Mouse (Mus musculus): ENCODE results near the gene Cd209c. TPM values are rescaled to one million over a fixed set of nuclear protein-coding genes. Genes with fewer than 3 reads are reported as not detected.

The Cd209c gene
- not detected in 2 replicates for polyA plus RNA-seq (2011; ENCODE audit: insufficient read depth, insufficient read length, low read depth, missing spikeins)

DNA sequence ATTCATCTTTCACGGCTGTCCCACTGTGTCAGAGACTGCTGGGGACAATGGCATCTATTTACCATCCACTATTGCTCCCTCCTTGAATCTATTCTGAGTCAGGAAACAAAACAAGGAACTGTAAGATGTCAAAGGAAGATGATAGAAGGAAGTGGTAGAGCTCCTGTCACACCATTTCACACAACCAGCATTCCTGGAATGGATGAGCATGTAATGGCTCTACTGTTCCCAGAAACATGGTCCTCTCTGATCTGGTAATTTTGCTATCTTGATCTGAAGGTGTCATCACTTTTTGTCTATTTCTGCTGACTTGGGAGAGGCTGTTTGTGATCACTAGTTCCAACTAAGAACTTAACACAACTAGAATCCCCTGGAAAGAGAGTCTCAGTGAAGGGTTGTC is at the start of gene Cd209c:
Cd209c (minus strand) TSS at position 101 of the 400 bp plus-strand sequence.
- H3K27ac ChIP-seq (ENCODE audit: insufficient read depth, low read length): no peak within 1 kb of the TSS
- H3K36me3 ChIP-seq (ENCODE audit: control insufficient read depth, insufficient read depth, low read length, poor library complexity, severe bottlenecking): no peaks in the 10 kb centered on the region
- no peak within 1 kb of the TSS for H3K4me3 ChIP-seq (ENCODE audit: low read depth, low read length)
- no peaks in the 10 kb centered on the region for H3K27me3 ChIP-seq (ENCODE audit: control insufficient read depth, insufficient read depth, low read length, poor library complexity, severe bottlenecking)
- H3K4me1 ChIP-seq (ENCODE audit: control insufficient read depth, insufficient read depth, low read length): no peaks in the 10 kb centered on the region
- H3K9me3 ChIP-seq (replicated peaks; ENCODE audit: control insufficient read depth, insufficient read depth, low read length, poor library complexity, severe bottlenecking): peaks cover 5% of the 10 kb centered on the region; the same call in 1 of the 2 replicates
- TF ChIP-seq POLR2A (IDR thresholded peaks at IDR 0.05; ENCODE audit: insufficient read depth, low read length): no peak
- no peak within 1 kb of the TSS for H3K9ac ChIP-seq (ENCODE audit: low read depth, poor library complexity, severe bottlenecking)

DNA sequence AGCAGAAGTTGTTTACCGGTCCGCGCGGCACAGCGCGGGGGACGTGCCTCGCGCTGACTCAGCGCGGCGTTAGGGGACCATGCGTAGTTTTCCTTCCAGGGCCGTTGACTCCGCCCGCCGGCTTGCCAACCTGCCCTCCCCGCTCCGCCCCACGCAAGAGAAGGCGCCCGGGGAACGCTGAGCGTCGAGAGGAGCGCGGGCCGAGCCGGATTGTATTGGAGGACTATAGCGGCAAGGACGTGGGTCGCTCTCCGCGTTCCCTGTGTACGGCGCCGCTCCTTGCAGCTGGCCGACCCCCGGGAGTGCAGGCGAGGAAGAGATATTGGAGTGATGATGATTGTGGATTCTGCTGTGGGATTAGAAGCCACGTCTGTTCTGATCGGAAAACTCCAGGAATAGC is 39.7 kb upstream of the Cd209c start:
- Histone ChIP-seq H3K36me3 (ENCODE audit: control insufficient read depth, insufficient read depth, low read length, poor library complexity, severe bottlenecking) (no peaks in the 10 kb centered on the region), H3K4me3 (ENCODE audit: low read depth, low read length) (peak overlapping the region; percentile 55), H3K4me1 (ENCODE audit: control insufficient read depth, insufficient read depth, low read length) (no peaks in the 10 kb centered on the region), H3K27me3 (ENCODE audit: control insufficient read depth, insufficient read depth, low read length, poor library complexity, severe bottlenecking) (peaks cover 8% of the 10 kb centered on the region), H3K9me3 (replicated peaks; ENCODE audit: control insufficient read depth, insufficient read depth, low read length, poor library complexity, severe bottlenecking) (0 out of 2 replicates have a peak, but pooled peaks cover 2% of the 10 kb centered on the region), H3K9ac (ENCODE audit: low read depth, poor library complexity, severe bottlenecking) (peak overlapping the region; percentile 72), H3K27ac (ENCODE audit: insufficient read depth, low read length) (no peak overlapping the region)
- TF ChIP-seq CTCF (IDR thresholded peaks at IDR 0.05; ENCODE audit: low read depth, low read length) (no peak), POLR2A (IDR thresholded peaks at IDR 0.05; ENCODE audit: insufficient read depth, low read length) (no peak), EP300 (IDR thresholded peaks at IDR 0.05; ENCODE audit: insufficient read depth, low read depth, low read length) (no peak)

DNA sequence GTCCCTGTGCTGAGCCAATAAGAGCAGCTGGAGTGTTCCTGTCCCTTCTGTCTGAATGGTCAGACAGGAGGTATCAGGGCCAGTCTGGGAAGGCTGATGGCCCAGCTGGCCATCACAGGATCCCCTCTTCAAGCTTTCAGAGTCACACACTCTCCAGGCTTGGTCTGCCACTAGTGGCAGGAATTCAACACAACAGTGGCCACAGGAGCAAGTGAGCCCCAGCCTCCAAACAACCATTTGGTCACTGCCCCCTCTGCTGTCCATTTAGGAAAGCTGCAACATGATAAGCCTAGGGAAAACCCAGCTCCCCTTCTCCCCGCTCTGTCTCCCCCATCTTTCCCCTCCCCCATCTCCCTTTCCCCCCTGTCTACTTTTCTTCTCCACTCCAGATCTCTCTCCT is 1.5 kb upstream of the Cd209c start:
- Histone ChIP-seq H3K9me3 (replicated peaks; ENCODE audit: control insufficient read depth, insufficient read depth, low read length, poor library complexity, severe bottlenecking) (peaks cover 5% of the 10 kb centered on the region; the same call in 1 of the 2 replicates), H3K27ac (ENCODE audit: insufficient read depth, low read length) (no peak overlapping the region), H3K36me3 (ENCODE audit: control insufficient read depth, insufficient read depth, low read length, poor library complexity, severe bottlenecking) (no peaks in the 10 kb centered on the region), H3K4me1 (ENCODE audit: control insufficient read depth, insufficient read depth, low read length) (no peaks in the 10 kb centered on the region), H3K4me3 (ENCODE audit: low read depth, low read length) (no peak overlapping the region), H3K9ac (ENCODE audit: low read depth, poor library complexity, severe bottlenecking) (no peak overlapping the region), H3K27me3 (ENCODE audit: control insufficient read depth, insufficient read depth, low read length, poor library complexity, severe bottlenecking) (no peaks in the 10 kb centered on the region)
- no peak for TF ChIP-seq POLR2A (IDR thresholded peaks at IDR 0.05; ENCODE audit: insufficient read depth, low read length)
- peak; percentile 86 for TF ChIP-seq CTCF (IDR thresholded peaks at IDR 0.05; ENCODE audit: low read depth, low read length)

DNA sequence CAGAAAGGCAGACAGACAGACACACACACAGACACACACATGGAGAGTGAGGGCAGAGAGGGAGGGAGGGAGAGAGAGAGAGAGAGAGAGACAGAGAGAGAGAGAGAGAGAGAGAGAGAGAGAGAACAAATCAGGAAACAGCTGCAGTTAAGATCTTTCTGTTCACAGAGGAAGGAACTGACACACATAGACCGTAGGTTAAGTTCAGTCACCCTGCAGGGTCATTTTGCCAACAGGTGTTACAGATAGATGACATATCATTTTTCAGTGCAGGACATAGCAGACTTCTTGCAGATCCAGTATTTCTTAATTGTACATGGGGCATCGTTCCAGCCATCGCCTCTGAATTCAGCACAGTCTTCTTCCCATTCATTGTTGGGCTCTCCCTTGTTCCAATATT is 14.5 kb downstream of the Cd209c start:
- Histone ChIP-seq H3K27me3 (ENCODE audit: control insufficient read depth, insufficient read depth, low read length, poor library complexity, severe bottlenecking) (no peaks in the 10 kb centered on the region), H3K4me3 (ENCODE audit: low read depth, low read length) (no peak overlapping the region), H3K36me3 (ENCODE audit: control insufficient read depth, insufficient read depth, low read length, poor library complexity, severe bottlenecking) (no peaks in the 10 kb centered on the region), H3K9ac (ENCODE audit: low read depth, poor library complexity, severe bottlenecking) (no peak overlapping the region), H3K9me3 (replicated peaks; ENCODE audit: control insufficient read depth, insufficient read depth, low read length, poor library complexity, severe bottlenecking) (peaks cover 1% of the 10 kb centered on the region), H3K27ac (ENCODE audit: insufficient read depth, low read length) (no peak overlapping the region), H3K4me1 (ENCODE audit: control insufficient read depth, insufficient read depth, low read length) (no peaks in the 10 kb centered on the region)
- TF ChIP-seq EP300 (IDR thresholded peaks at IDR 0.05; ENCODE audit: insufficient read depth, low read depth, low read length): no peak
- no peak for TF ChIP-seq POLR2A (IDR thresholded peaks at IDR 0.05; ENCODE audit: insufficient read depth, low read length)
- no peak for TF ChIP-seq CTCF (IDR thresholded peaks at IDR 0.05; ENCODE audit: low read depth, low read length)

DNA sequence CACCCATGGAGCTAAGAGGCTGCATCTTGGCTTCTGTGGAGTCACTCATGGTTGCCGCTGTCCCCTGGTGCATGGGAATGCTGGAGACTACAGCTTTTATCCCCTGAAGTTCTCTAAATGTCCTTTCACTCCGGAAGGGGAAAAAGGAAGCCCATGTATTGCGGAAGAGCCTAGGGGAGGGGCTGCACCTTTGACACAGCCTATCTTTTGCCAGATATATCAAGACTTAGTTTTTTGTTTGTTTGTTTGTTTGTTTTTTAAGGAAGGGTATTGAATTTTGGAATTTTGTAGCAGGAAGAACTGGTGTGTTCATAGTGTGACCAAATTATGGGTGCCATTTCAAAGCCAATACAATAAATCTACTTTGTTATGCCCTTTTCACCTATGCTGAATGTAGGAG is 27.8 kb downstream of the Cd209c start, which contains the start of gene Cd209b:
Cd209b (minus strand) TSS at position 101 of the 400 bp plus-strand sequence.
- no peaks in the 10 kb centered on the region for H3K4me1 ChIP-seq (ENCODE audit: control insufficient read depth, insufficient read depth, low read length)
- TF ChIP-seq CTCF (IDR thresholded peaks at IDR 0.05; ENCODE audit: low read depth, low read length) (no peak), EP300 (IDR thresholded peaks at IDR 0.05; ENCODE audit: insufficient read depth, low read depth, low read length) (no peak), POLR2A (IDR thresholded peaks at IDR 0.05; ENCODE audit: insufficient read depth, low read length) (no peak)

More for the DNA sequence above, 27.8 kb downstream of the Cd209c start, which contains the start of gene Cd209b:
- Histone ChIP-seq H3K4me3 (ENCODE audit: low read depth, low read length) (no peak within 1 kb of the TSS), H3K9ac (ENCODE audit: low read depth, poor library complexity, severe bottlenecking) (no peak within 1 kb of the TSS), H3K36me3 (ENCODE audit: control insufficient read depth, insufficient read depth, low read length, poor library complexity, severe bottlenecking) (no peaks in the 10 kb centered on the region), H3K9me3 (replicated peaks; ENCODE audit: control insufficient read depth, insufficient read depth, low read length, poor library complexity, severe bottlenecking) (no peaks in the 10 kb centered on the region), H3K27ac (ENCODE audit: insufficient read depth, low read length) (no peak within 1 kb of the TSS), H3K27me3 (ENCODE audit: control insufficient read depth, insufficient read depth, low read length, poor library complexity, severe bottlenecking) (no peaks in the 10 kb centered on the region; the same call in 1 of the 2 replicates)

Other genes with a start within 250 kb of the Cd209c start
- gene Clec4g, start 234.1 kb downstream of the Cd209c start, polyA plus RNA-seq (2011; ENCODE audit: insufficient read depth, insufficient read length, low read depth, missing spikeins): not detected in 2 replicates
- gene Cd209a, start 205.8 kb downstream of the Cd209c start, polyA plus RNA-seq (2011; ENCODE audit: insufficient read depth, insufficient read length, low read depth, missing spikeins): not detected in 2 replicates
- gene Cd209e, start 100.4 kb downstream of the Cd209c start, polyA plus RNA-seq (2011; ENCODE audit: insufficient read depth, insufficient read length, low read depth, missing spikeins): not detected in 2 replicates
- gene Cd209d, start 76.2 kb downstream of the Cd209c start, polyA plus RNA-seq (2011; ENCODE audit: insufficient read depth, insufficient read length, low read depth, missing spikeins): not detected in 2 replicates
- not detected in 2 replicates for gene Cd209b, start 27.9 kb downstream of the Cd209c start, polyA plus RNA-seq (2011; ENCODE audit: insufficient read depth, insufficient read length, low read depth, missing spikeins)
- gene Cd209f, start 151.1 kb upstream of the Cd209c start, polyA plus RNA-seq (2011; ENCODE audit: insufficient read depth, insufficient read length, low read depth, missing spikeins): not detected in 2 replicates
- not detected in 2 replicates for gene Cd209g, start 179.4 kb upstream of the Cd209c start, polyA plus RNA-seq (2011; ENCODE audit: insufficient read depth, insufficient read length, low read depth, missing spikeins)
- 4.1 and 5.7 TPM in 2 replicates for gene Evi5l, start 211.8 kb upstream of the Cd209c start, polyA plus RNA-seq (2011; ENCODE audit: insufficient read depth, insufficient read length, low read depth, missing spikeins)

Measured in ES-Bruce4 (cell line).